Mouse (Mus musculus) CH12.LX (cell line): ENCODE results near the gene Cacna1b.

Source experiments
- CTCF ChIP-seq, 2 experiments: IDR thresholded peaks in 1 of 2; conservative IDR thresholded peaks in 1 of 2; 2 replicates each; pipeline ENCODE4 v1.5.1; 2011 to 2012; ENCODE audit warnings: low read depth in 2 of 2, low read length in 2 of 2, improper control_type of control experiment in 1 of 2, inconsistent platforms in 1 of 2, mild to moderate bottlenecking in 1 of 2, moderate library complexity in 1 of 2
- E2F4 ChIP-seq: IDR thresholded peaks from 2 replicates; pipeline ENCODE4 v1.6.1; 2011; ENCODE audit warnings: low read depth, low read length, improper control_type of control experiment; ENCODE audit not compliant: insufficient replicate concordance
- EP300 ChIP-seq: IDR thresholded peaks from 2 replicates; pipeline ENCODE4 v1.6.1; 2011; ENCODE audit warnings: low read length, improper control_type of control experiment
- HCFC1 ChIP-seq: IDR thresholded peaks from 2 replicates; pipeline ENCODE4 v1.6.1; 2012; ENCODE audit warnings: low read depth, mild to moderate bottlenecking, inconsistent platforms, low read length, improper control_type of control experiment
- MAFK ChIP-seq: IDR thresholded peaks from 2 replicates; pipeline ENCODE4 v1.6.1; 2011; ENCODE audit warnings: low read length, improper control_type of control experiment; ENCODE audit not compliant: insufficient replicate concordance
- MYC ChIP-seq: IDR thresholded peaks from 2 replicates; pipeline ENCODE4 v1.6.1; 2011; ENCODE audit warnings: low read depth, mild to moderate bottlenecking, improper control_type of control experiment, low read length
- PAX5 ChIP-seq: IDR thresholded peaks from 2 replicates; pipeline ENCODE4 v1.6.1; 2012; ENCODE audit warnings: low read length, inconsistent platforms, mixed read lengths
- POLR2A ChIP-seq: IDR thresholded peaks from 2 replicates; pipeline ENCODE4 v1.6.1; 2011; ENCODE audit warnings: low read depth, mild to moderate bottlenecking, improper control_type of control experiment, low read length
- SMC3 ChIP-seq: IDR thresholded peaks from 2 replicates; pipeline ENCODE4 v1.6.1; 2011; ENCODE audit warnings: low read depth, low read length, improper control_type of control experiment
- ZKSCAN1 ChIP-seq: IDR thresholded peaks from 2 replicates; pipeline ENCODE4 v1.6.1; 2012; ENCODE audit warnings: low read depth, inconsistent platforms, low read length, improper control_type of control experiment, borderline replicate concordance

DNA sequence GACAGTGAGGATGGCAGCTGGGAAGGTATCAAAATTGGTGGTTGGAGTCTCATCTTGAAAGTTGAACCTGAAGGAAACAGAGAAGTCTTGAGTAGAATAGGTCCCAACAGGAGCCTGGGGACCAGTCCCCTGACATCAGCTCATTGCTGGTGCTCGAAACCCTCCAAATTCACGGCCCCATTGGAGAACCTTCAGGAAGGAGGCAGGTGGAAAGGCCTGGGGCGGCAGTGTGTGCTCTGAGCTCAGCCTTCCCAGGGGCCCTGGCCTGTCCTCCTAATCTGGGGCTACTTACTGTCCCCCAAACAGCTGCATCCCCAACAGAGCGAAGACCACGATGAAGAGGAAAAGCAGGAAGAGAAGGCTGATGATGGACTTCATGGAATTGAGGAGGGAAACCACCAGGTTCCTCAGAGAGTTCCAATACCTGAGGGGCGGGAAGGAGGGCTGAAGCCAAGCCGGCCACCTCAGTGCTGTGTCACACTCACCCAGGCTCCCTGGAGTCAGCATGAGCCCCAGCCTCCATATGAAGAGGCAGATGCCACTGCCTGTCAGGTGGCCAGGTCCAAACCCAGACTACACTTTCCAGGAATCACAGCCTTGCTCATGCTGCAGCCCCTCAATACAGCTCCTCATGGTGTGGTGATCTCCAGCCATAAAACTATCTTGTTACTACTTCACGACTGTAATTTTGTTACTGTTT, 65.5 kb downstream of the Cacna1b start:
- TF ChIP-seq E2F4 (no peak), POLR2A (no peak), CTCF (conservative IDR thresholded peaks at IDR 0.05 in 1 of 2, IDR thresholded peaks at IDR 0.05 in 1 of 2; ENCODE audit: low read depth in 2 of 2, low read length in 2 of 2) (no peak), HCFC1 (no peak), SMC3 (no peak), ZKSCAN1 (no peak), MYC (no peak), PAX5 (no peak), MAFK (no peak), EP300 (no peak)
